Mouse (Mus musculus): Measurements from ENCODE around the gene Exosc10. TPM values are rescaled to one million over a fixed set of nuclear protein-coding genes. Genes with fewer than 3 reads are reported as not detected.

Exosc10 gene
- polyA plus RNA-seq (2014; fragmentation: Illumina TruSeq; extraction: RNeasy Lipid Tissue Mini Kit (QIAGEN cat#74804); ENCODE audit: low read depth, low replicate concordance) = 3.7 TPM

GRCm38 (mm10) chr4:148558297-148559000 lies at the start of gene Exosc10:
Exosc10 (plus strand) TSS chr4:148558429.

GRCm38 (mm10) chr4:148591171-148591630 lies 33.0 kb downstream of the Exosc10 start, which contains the start of gene Srm:
Srm (plus strand) TSS chr4:148591503.

GRCm38 (mm10) chr4:148602357-148603120 lies 44.3 kb downstream of the Exosc10 start, which contains the start of gene Masp2:
Masp2 (plus strand) TSS chr4:148602554.

GRCm38 (mm10) chr4:148626623-148627185 lies 68.5 kb downstream of the Exosc10 start, which contains the start of gene Tardbp:
Tardbp (minus strand) TSS chr4:148627019.

Other genes starting within 250 kb of the Exosc10 start
- 2.2 TPM for gene Ubiad1, start 113.7 kb upstream of the Exosc10 start, polyA plus RNA-seq (2014; fragmentation: Illumina TruSeq; extraction: RNeasy Lipid Tissue Mini Kit (QIAGEN cat#74804); ENCODE audit: low read depth, low replicate concordance)
- gene Mtor, start 109.8 kb upstream of the Exosc10 start, polyA plus RNA-seq (2014; fragmentation: Illumina TruSeq; extraction: RNeasy Lipid Tissue Mini Kit (QIAGEN cat#74804); ENCODE audit: low read depth, low replicate concordance) = 3.4 TPM
- gene Angptl7, start 58.0 kb upstream of the Exosc10 start, polyA plus RNA-seq (2014; fragmentation: Illumina TruSeq; extraction: RNeasy Lipid Tissue Mini Kit (QIAGEN cat#74804); ENCODE audit: low read depth, low replicate concordance) = 0.29 TPM
- 1.0 TPM for gene Srm, start 33.1 kb downstream of the Exosc10 start, polyA plus RNA-seq (2014; fragmentation: Illumina TruSeq; extraction: RNeasy Lipid Tissue Mini Kit (QIAGEN cat#74804); ENCODE audit: low read depth, low replicate concordance)
- 116 TPM for gene Masp2, start 44.1 kb downstream of the Exosc10 start, polyA plus RNA-seq (2014; fragmentation: Illumina TruSeq; extraction: RNeasy Lipid Tissue Mini Kit (QIAGEN cat#74804); ENCODE audit: low read depth, low replicate concordance)
- 336 TPM for gene Tardbp, start 68.6 kb downstream of the Exosc10 start, polyA plus RNA-seq (2014; fragmentation: Illumina TruSeq; extraction: RNeasy Lipid Tissue Mini Kit (QIAGEN cat#74804); ENCODE audit: low read depth, low replicate concordance)
- not detected for gene Gm572, start 84.9 kb downstream of the Exosc10 start, polyA plus RNA-seq (2014; fragmentation: Illumina TruSeq; extraction: RNeasy Lipid Tissue Mini Kit (QIAGEN cat#74804); ENCODE audit: low read depth, low replicate concordance)
- gene Casz1, start 246.0 kb downstream of the Exosc10 start, polyA plus RNA-seq (2014; fragmentation: Illumina TruSeq; extraction: RNeasy Lipid Tissue Mini Kit (QIAGEN cat#74804); ENCODE audit: low read depth, low replicate concordance) = not detected